Mouse (Mus musculus): ENCODE measurements around the gene Ifitm3.
"Not testable (repeated sequence)": the region's sequence is repeated elsewhere in the genome, so short reads cannot be mapped to it uniquely, and the experiment has no call there.

The Ifitm3 gene

DNA sequence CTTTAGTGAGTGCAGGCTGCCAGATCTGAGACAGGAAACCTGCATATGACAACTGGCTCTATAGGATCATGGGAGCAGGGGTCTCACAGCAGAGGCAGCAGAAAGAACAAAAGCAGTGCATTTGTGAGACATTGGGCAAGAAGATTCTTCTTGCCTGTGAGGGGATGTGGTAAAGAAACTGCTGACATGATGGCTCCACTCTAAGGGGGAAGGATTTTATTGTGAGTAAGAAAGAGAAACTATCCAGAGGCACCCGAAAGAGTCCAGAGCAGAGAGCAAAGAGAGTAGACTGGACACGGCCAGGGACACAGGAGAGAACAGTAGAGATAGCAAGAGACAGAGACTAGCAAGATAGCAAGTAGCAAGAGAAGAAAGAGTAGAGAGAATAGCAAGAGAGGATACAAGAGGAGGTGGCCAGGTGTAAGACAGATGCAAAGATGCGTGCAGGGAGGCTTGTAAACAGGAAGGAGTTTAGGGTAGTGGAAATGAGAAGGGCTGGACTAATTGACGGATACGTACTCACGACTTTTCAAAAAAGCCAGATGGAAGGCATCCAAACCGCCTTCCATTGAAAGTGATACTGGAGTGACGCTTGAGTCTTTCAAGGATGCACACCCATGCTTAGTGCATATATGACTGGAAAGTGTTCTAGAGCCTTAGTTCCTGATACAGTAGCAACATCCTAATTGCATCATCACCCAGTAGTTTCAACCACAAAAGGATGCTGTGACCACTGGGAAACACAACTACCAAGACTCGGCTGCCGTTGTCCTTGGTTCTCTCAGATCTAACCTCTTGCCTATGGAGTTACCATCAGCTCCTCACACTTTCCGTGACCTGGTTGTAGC lies 11.5 kb downstream of the Ifitm3 start:
- no peak for DNase-seq

DNA sequence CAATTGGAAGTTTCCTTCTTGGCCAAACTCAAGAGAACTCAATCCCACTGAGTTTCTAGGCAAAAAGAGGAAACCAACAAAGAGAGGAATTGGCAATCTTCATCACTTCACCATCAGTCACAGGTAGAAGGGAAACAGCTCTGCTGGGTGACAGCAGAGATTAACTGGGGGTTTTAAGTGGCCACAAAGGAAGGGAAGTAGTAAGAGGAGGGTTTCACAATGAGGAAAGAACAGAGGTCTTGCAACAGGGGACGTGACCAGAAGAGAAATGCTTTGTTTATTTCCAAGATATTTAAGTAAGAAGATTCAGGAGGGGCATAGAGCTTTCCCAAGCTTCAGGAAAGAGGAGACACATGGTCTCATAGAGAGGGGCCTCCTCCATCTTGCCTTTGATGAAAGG lies 12.8 kb downstream of the Ifitm3 start:
- no peak for DNase-seq

DNA sequence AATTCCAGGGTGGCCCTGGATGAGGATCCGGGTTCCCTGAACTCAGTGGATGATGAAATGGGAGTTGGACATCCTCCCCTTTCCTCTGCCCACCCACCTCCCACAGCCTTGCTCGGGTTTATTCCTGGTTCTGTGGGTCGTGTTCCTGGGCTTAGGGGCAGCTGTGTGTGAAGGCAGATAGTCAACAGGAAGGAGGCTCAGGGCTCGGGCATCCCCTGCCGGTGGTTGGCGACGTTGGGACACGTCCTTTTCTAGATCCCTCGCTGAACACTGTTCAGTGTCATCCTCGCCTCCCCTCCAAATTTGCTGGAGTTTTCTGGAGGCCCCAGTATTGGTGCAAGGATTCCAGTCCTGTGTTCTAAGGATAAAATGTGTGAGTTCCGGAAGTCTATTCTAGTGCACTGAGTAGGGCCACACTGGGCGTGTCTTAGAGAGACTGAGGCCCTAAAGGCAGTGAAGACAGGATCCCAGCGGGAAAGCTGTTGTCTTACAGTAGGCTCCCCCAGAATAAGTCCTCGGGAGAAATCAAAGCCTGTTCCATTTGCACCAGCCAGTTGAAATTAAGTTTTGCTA lies 19.4 kb downstream of the Ifitm3 start:
- DNase-seq, result no peak

GRCm38 (mm10) chr7:140990622-140991021 lies 19.9 kb downstream of the Ifitm3 start:
- no peak for DNase-seq

- no peak for DNase-seq
Measured at GRCm38 (mm10) chr7:140990185-140990584, 20.4 kb downstream of the Ifitm3 start.

GRCm38 (mm10) chr7:140989022-140989421 lies 21.5 kb downstream of the Ifitm3 start:
- DNase-seq, result no peak

DNA sequence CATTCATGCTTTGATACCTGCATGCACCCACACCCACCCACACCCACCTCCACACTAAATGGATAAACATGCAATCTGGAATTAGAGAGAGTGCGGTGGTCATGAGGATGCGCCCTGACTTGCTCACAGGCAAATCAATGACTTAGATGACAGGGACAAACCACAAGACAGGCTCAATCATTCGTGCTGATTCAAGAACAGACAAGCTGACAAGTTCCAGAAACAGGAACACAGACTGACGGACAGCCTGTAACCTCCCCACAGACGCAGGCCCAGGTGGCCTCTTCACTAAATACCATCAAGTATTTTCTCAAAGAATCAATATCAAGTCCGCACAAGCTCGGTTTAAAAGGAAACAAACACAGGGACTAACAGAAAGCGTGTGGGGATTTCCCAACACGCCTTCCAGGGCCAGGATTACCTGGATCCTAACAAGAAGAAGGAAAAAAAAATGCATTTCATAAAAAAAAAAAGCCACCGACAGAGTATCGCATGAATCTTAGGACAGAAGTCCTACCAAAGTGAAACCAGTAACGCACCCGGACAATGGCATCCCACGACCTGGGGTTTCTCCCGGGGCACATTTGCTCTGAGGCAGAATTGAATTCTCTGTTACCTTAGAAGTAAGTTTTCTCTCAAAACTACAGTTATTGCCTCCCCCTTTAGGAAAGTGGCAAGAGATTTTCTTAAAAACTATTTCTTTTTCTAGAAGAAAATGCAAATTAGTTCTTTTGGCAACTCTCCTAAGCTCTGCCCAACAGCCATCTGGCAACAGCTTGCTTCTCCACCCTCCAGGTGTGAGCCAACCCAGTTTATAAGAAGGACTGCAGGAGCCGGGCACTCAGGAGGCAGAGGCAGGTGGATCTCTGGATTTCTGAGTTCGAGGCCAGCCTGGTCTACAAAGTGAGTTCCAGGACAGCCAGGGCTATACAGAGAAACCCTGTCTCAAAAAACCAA lies 23.1 kb downstream of the Ifitm3 start:
- DNase-seq, result no peak

DNA sequence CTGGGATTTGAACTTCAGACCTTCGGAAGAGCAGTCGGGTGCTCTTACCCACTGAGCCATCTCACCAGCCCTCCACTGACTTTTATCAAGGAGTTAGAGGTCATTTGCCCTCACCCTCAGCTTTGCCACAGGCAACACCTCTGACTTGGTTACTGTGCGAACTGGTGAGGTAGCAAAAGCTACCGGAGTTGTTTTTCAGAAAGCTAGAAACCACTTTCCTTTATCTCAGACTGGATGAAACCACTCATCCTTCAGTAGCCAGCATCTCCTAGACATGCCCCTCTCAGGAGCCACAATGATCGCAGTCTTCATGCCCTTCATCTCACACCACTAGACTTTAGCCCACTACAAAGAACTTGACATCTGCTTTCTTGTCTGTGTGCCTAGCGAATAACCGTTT lies 27.6 kb downstream of the Ifitm3 start:
- DNase-seq, result no peak

DNA sequence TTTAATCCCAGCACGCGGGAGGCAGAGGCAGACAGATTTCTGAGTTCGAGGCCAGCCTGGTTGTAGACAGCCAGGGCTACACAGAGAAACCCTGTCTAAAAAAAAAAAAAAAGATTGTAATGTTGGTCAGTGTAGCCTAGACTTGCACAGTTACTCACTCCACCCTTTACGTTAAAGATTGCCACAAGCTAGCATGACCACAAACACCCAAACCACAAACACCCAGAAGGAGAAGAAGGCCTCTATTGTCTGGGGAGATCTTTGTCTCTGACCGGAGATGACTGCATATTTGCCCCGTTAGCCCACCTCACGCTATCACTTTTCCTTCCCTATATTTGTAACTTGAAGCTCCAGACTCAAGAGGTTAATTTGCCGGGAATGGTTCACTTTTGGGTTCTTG lies 28.9 kb downstream of the Ifitm3 start:
- DNase-seq, result no peak

GRCm38 (mm10) chr7:140976720-140977119 lies 33.9 kb downstream of the Ifitm3 start:
- not testable (repeated sequence) for DNase-seq

GRCm38 (mm10) chr7:140975465-140975864 lies 35.1 kb downstream of the Ifitm3 start:
- no peak for DNase-seq

DNA sequence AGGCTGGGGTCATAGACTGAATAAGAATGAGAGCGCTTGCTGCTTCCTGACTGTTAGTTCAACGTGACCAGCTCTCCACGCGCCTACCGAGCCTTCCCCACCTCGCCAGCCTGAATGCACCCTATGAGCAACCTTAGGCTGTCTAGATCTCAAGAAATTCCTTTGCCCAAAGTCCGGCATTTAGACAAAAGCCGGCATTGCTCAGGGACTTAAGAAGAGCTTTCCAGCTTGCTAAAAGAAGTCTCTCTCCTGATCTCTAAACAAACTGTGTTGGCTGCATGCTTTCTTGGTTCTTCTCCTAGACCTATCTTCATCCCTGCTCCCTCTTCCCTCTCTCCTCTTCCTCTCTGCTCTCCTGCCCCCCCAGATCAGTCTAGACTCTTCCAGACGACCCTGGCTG lies 35.6 kb downstream of the Ifitm3 start:
- DNase-seq, result no peak

DNA sequence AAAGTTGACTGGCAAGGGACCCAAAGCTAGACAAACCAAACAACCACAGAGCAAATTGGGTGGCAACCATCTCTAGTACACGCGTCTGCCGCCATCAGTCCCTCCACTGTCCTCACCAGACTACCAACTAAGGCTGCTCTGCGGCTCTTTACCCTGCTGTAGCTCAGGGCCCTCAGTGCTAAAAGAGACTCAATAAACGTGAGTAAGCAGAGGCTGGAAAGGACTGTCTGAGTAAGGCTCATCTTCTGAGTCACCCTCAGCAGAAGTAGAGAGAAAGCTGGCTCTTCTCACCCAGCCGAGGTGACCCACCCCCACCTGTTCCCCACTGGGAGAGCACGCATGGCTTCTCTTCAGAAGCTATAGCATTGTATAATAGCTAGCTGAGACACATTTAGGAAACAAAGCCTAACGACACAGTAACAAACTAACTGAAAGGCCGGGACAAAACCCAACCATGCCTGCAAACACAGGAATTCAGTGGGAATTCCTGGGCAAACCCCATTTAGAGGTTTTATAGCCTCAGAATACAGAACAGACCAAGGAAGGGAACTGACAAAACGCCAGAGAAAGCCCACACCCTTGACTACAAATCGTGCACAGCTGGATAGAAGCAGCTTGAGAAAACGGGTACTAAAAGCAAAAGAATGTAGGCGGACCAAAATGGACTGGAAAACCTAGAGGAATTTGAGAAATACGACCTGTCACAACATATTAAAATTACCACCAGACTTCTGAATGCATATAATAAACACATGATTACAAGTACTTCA lies 37.0 kb downstream of the Ifitm3 start:
- no peak for DNase-seq

GRCm38 (mm10) chr7:140971479-140972171 lies 38.9 kb downstream of the Ifitm3 start:
- DNase-seq, result peak in 1 of 2 experiments; percentile 53

GRCm38 (mm10) chr7:140970931-140971330 lies 39.6 kb downstream of the Ifitm3 start:
- no peak for DNase-seq

DNA sequence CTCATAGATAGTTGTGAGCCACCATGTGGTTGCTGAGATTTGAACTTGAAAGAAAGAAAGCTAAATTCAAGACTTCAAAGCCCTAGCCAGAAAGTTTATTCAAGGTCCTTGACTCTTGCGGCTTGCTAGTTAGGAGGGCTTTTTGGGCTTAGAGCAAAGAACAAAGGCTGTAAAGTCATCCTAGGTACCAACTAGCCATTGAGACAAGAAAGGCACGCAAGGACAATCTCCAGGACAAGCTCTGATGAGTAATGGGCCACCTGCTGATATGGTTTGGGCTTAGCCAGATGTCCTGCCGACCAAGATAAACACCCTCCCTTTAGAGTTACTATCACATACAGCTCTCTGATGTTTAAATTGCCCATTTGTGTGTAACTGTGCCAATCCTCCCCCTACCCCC lies 41.9 kb downstream of the Ifitm3 start:
- DNase-seq, result not testable (repeated sequence)

GRCm38 (mm10) chr7:140967862-140968591 lies 42.5 kb downstream of the Ifitm3 start:
- no peak for DNase-seq

GRCm38 (mm10) chr7:140966921-140967320 lies 43.6 kb downstream of the Ifitm3 start, which contains the start of gene Ifitm1:
Ifitm1 (plus strand) TSS chr7:140967221.
- no peak for DNase-seq

DNA sequence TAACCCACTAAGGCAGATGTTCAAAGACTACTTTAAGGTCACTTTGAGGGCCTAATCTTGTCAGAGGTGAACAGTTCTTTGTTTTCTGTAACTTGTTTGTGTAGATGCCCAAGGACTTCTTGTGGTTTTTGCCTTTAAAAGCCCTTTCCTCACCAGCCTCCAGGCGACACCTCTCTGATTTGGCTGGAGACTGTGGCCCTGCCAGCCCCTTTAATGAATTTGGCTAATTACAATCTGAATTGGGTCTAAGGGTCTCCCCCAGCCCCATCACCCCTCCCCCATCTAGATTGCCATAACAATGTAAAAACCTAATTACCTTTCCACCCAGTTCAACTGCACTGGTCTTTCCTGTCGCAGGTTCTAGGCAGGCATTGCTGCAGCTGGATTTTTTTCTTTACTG lies 47.8 kb downstream of the Ifitm3 start:
- DNase-seq, result no peak

DNA sequence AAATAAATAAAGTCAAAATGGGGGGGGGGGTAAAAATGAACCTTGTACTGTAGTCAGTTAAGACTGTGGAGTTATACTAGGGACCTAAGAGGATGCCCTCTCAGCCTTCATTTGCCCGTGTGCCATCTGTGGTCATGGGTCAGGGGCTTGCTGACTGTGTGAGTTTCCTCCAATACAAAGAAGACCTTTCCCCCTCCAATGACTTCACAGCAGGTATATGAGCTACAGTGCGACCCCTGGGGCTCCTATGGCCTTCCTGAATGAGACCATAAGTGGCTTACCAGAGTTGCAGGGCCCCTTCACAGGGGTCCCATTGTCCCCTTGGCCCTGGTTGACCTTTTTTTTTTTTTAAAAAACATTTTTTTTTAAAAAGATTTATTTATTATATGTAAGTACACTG lies 49.2 kb downstream of the Ifitm3 start:
- no peak for DNase-seq

- no peak for DNase-seq
Measured at GRCm38 (mm10) chr7:140960026-140960425, 50.5 kb downstream of the Ifitm3 start.
